Mouse (Mus musculus) midbrain, embryonic 15.5 days (tissue): ENCODE data around the gene Nfia. TPM values are rescaled to one million over a fixed set of nuclear protein-coding genes. Genes with fewer than 3 reads are reported as not detected.

ENCODE experiments used
- ATAC-seq: fragments of 200-750 bp; cut with Nextera tagmentation; replicated peaks from 2 replicates; pipeline ENCODE4 v1.8.0; 2017; ENCODE audit warnings: moderate TSS enrichment
- H3K27ac ChIP-seq: fragments of 300-500 bp; sonication (generic); 2 replicates; pipeline ENCODE4 v1.5.1; 2015; ENCODE audit warnings: mild to moderate bottlenecking, inconsistent platforms
- H3K27me3 ChIP-seq: fragments of 300-500 bp; sonication (generic); replicated peaks from 2 replicates; pipeline ENCODE4 v1.6.1; 2015; ENCODE audit warnings: inconsistent platforms
- H3K36me3 ChIP-seq: fragments of 300-500 bp; sonication (generic); replicated peaks from 2 replicates; pipeline ENCODE4 v1.6.1; 2015; ENCODE audit warnings: inconsistent platforms
- H3K4me1 ChIP-seq: fragments of 300-500 bp; sonication (generic); 2 replicates; pipeline ENCODE4 v1.6.1; 2015; ENCODE audit warnings: inconsistent platforms
- H3K4me2 ChIP-seq: fragments of 300-500 bp; sonication (generic); 2 replicates; pipeline ENCODE4 v1.6.1; 2015; ENCODE audit warnings: inconsistent platforms, mild to moderate bottlenecking, moderate library complexity
- H3K4me3 ChIP-seq: fragments of 300-500 bp; sonication (generic); 2 replicates; pipeline ENCODE4 v1.5.1; 2015; ENCODE audit warnings: mild to moderate bottlenecking, inconsistent platforms
- H3K9ac ChIP-seq: fragments of 300-500 bp; sonication (generic); 2 replicates; pipeline ENCODE4 v1.6.1; 2015; ENCODE audit warnings: mild to moderate bottlenecking, inconsistent platforms
- H3K9me3 ChIP-seq: fragments of 300-500 bp; sonication (generic); 2 replicates; pipeline ENCODE4 v1.6.1; 2016; ENCODE audit warnings: inconsistent platforms
- WGBS: fragments of 180-500 bp; shearing (Covaris S2); methylation state at CpG from one replicate; pipeline ENCODE4 v1.1.7; 2015; ENCODE audit warnings: mixed read lengths; 5-methylcytosine and 5-hydroxymethylcytosine counted together
- polyA plus RNA-seq: library from polyadenylated mRNA; unstranded; fragments of >200 nt; fragmentation: Nextera tagmentation; extraction: Ambion mirVana; gene quantifications from 2 replicates; pipeline ENCODE4 v1.2.1, GENCODE M21; 2015

Nfia gene
- polyA plus RNA-seq, 1 experiment from 2014 or later = 26.5 TPM

- no peak overlapping the region for H3K9ac ChIP-seq
- H3K36me3 ChIP-seq = no peaks in the 10 kb centered on the region
- H3K9me3 ChIP-seq = no peaks in the 10 kb centered on the region
- WGBS = 73% methylated on average over 2 of the region's 2 CpGs
- H3K27ac ChIP-seq = no peak overlapping the region
- H3K4me2 ChIP-seq = no peak overlapping the region
- H3K4me1 ChIP-seq = peaks cover 12% of the 10 kb centered on the region
- ATAC-seq = no peak
- H3K4me3 ChIP-seq = no peak overlapping the region
- no peaks in the 10 kb centered on the region for H3K27me3 ChIP-seq
These were observed 147.2 kb downstream of the Nfia start for GRCm38 (mm10) chr4:97919773-97920172.

GRCm38 (mm10) chr4:97920287-97921079 lies 147.9 kb downstream of the Nfia start:
- H3K4me1 ChIP-seq = peaks cover 18% of the 10 kb centered on the region
- no peaks in the 10 kb centered on the region for H3K9me3 ChIP-seq
- ATAC-seq = no peak
- peak overlapping the region; percentile 54; the same call in 1 of the 2 replicates for H3K27ac ChIP-seq
- no peak overlapping the region for H3K4me2 ChIP-seq
- H3K9ac ChIP-seq = no peak overlapping the region
- WGBS = 52% methylated on average over 10 of the region's 10 CpGs
- no peaks in the 10 kb centered on the region for H3K27me3 ChIP-seq
- H3K4me3 ChIP-seq = no peak overlapping the region
- H3K36me3 ChIP-seq = no peaks in the 10 kb centered on the region

GRCm38 (mm10) chr4:97921682-97922081 lies 149.1 kb downstream of the Nfia start:
- no peak overlapping the region for H3K27ac ChIP-seq
- H3K4me2 ChIP-seq = no peak overlapping the region
- no peaks in the 10 kb centered on the region for H3K27me3 ChIP-seq
- no peaks in the 10 kb centered on the region for H3K36me3 ChIP-seq
- H3K9ac ChIP-seq = no peak overlapping the region
- H3K4me3 ChIP-seq = no peak overlapping the region
- no peak for ATAC-seq
- H3K9me3 ChIP-seq = no peaks in the 10 kb centered on the region
- peaks cover 26% of the 10 kb centered on the region for H3K4me1 ChIP-seq

- 81% methylated on average over 5 of the region's 5 CpGs for WGBS
- no peaks in the 10 kb centered on the region for H3K27me3 ChIP-seq
- no peak overlapping the region for H3K27ac ChIP-seq
- no peaks in the 10 kb centered on the region for H3K9me3 ChIP-seq
- H3K4me2 ChIP-seq = no peak overlapping the region
- H3K9ac ChIP-seq = no peak overlapping the region
- no peaks in the 10 kb centered on the region for H3K36me3 ChIP-seq
- H3K4me1 ChIP-seq = peaks cover 20% of the 10 kb centered on the region
- no peak for ATAC-seq
- no peak overlapping the region for H3K4me3 ChIP-seq
These were observed 150.7 kb downstream of the Nfia start for GRCm38 (mm10) chr4:97923248-97923647.

GRCm38 (mm10) chr4:97923876-97924316 lies 151.4 kb downstream of the Nfia start:
- no peak overlapping the region for H3K9ac ChIP-seq
- no peaks in the 10 kb centered on the region for H3K36me3 ChIP-seq
- no peak overlapping the region for H3K27ac ChIP-seq
- ATAC-seq = no peak; the same call in 1 of the 2 replicates
- 59% methylated on average over 8 of the region's 8 CpGs for WGBS
- H3K27me3 ChIP-seq = no peaks in the 10 kb centered on the region
- no peak overlapping the region for H3K4me2 ChIP-seq
- no peak overlapping the region for H3K4me3 ChIP-seq
- peaks cover 20% of the 10 kb centered on the region for H3K4me1 ChIP-seq
- no peaks in the 10 kb centered on the region for H3K9me3 ChIP-seq

- H3K27me3 ChIP-seq = no peaks in the 10 kb centered on the region
- WGBS = 51% methylated on average over 5 of the region's 5 CpGs
- H3K4me3 ChIP-seq = no peak overlapping the region
- no peak overlapping the region for H3K4me2 ChIP-seq
- peaks cover 20% of the 10 kb centered on the region for H3K4me1 ChIP-seq
- no peaks in the 10 kb centered on the region for H3K36me3 ChIP-seq
- H3K9me3 ChIP-seq = no peaks in the 10 kb centered on the region
- peak overlapping the region; percentile 2; the same call in 1 of the 2 replicates for H3K27ac ChIP-seq
- ATAC-seq = 0 out of 2 replicates have a peak, but pooled peaks have one; percentile 49
- no peak overlapping the region for H3K9ac ChIP-seq
These were observed 151.9 kb downstream of the Nfia start for GRCm38 (mm10) chr4:97924414-97924813.

- no peak overlapping the region for H3K4me3 ChIP-seq
- ATAC-seq = no peak
- H3K9me3 ChIP-seq = no peaks in the 10 kb centered on the region
- no peaks in the 10 kb centered on the region for H3K27me3 ChIP-seq
- no peak overlapping the region for H3K4me2 ChIP-seq
- peaks cover 20% of the 10 kb centered on the region for H3K4me1 ChIP-seq
- no peaks in the 10 kb centered on the region for H3K36me3 ChIP-seq
- no peak overlapping the region for H3K9ac ChIP-seq
- peak overlapping the region; percentile 2 for H3K27ac ChIP-seq
- 59% methylated on average over 3 of the region's 3 CpGs for WGBS
These were observed 152.3 kb downstream of the Nfia start for GRCm38 (mm10) chr4:97924855-97925254.

- no peak for ATAC-seq
- Histone ChIP-seq H3K27me3 (no peaks in the 10 kb centered on the region), H3K36me3 (no peaks in the 10 kb centered on the region), H3K9ac (no peak overlapping the region), H3K4me1 (peaks cover 16% of the 10 kb centered on the region), H3K4me3 (no peak overlapping the region), H3K9me3 (no peaks in the 10 kb centered on the region), H3K4me2 (no peak overlapping the region), H3K27ac (peak overlapping the region; percentile 2; the same call in 1 of the 2 replicates)
- 47% methylated on average over 4 of the region's 4 CpGs for WGBS
These were observed 153.1 kb downstream of the Nfia start for GRCm38 (mm10) chr4:97925644-97926043.

- H3K9ac ChIP-seq = no peak overlapping the region
- H3K4me3 ChIP-seq = no peak overlapping the region
- H3K4me1 ChIP-seq = peaks cover 14% of the 10 kb centered on the region
- no peak overlapping the region for H3K4me2 ChIP-seq
- H3K27me3 ChIP-seq = no peaks in the 10 kb centered on the region
- no peaks in the 10 kb centered on the region for H3K36me3 ChIP-seq
- no peak overlapping the region for H3K27ac ChIP-seq
- no peaks in the 10 kb centered on the region for H3K9me3 ChIP-seq
- WGBS = 66% methylated on average over 5 of the region's 5 CpGs
- ATAC-seq = no peak; the same call in 1 of the 2 replicates
These were observed 154.2 kb downstream of the Nfia start for GRCm38 (mm10) chr4:97926607-97927308.

- Histone ChIP-seq H3K9ac (no peak overlapping the region), H3K4me2 (no peak overlapping the region), H3K9me3 (no peaks in the 10 kb centered on the region), H3K36me3 (no peaks in the 10 kb centered on the region), H3K27ac (no peak overlapping the region), H3K4me1 (peaks cover 14% of the 10 kb centered on the region), H3K4me3 (no peak overlapping the region), H3K27me3 (no peaks in the 10 kb centered on the region)
- 49% methylated on average over 3 of the region's 3 CpGs for WGBS
- no peak for ATAC-seq
These were observed 154.7 kb downstream of the Nfia start for GRCm38 (mm10) chr4:97927309-97927656.

- H3K9me3 ChIP-seq = no peaks in the 10 kb centered on the region
- ATAC-seq = no peak
- H3K27me3 ChIP-seq = no peaks in the 10 kb centered on the region
- H3K4me1 ChIP-seq = peaks cover 11% of the 10 kb centered on the region
- H3K36me3 ChIP-seq = no peaks in the 10 kb centered on the region
- no peak overlapping the region for H3K4me2 ChIP-seq
- H3K9ac ChIP-seq = no peak overlapping the region
- no peak overlapping the region for H3K4me3 ChIP-seq
- H3K27ac ChIP-seq = no peak overlapping the region
- WGBS = 90% methylated on average over 2 of the region's 2 CpGs
These were observed 163.8 kb downstream of the Nfia start for GRCm38 (mm10) chr4:97936371-97936770.

GRCm38 (mm10) chr4:97936912-97937311 lies 164.4 kb downstream of the Nfia start:
- Histone ChIP-seq H3K27me3 (no peaks in the 10 kb centered on the region), H3K4me1 (peaks cover 11% of the 10 kb centered on the region), H3K9ac (no peak overlapping the region), H3K4me3 (no peak overlapping the region), H3K9me3 (no peaks in the 10 kb centered on the region), H3K36me3 (no peaks in the 10 kb centered on the region), H3K27ac (no peak overlapping the region), H3K4me2 (no peak overlapping the region)
- 0 out of 2 replicates have a peak, but pooled peaks have one; percentile 50 for ATAC-seq
- 45% methylated on average over 3 of the region's 3 CpGs for WGBS
